Mouse (Mus musculus) mouse trophoblast stem cell (cell line): ENCODE measurements around the gene Gata3.

Experiments
- in situ Hi-C, 2 experiments: fragments of 300-500 bp; cut with MseI, MboI; formaldehyde crosslinking; loops; 2 replicates in 1 of 2; 3 replicates in 1 of 2; pipeline ENCODE4 v1.15.1; 2025

The Gata3 gene

DNA sequence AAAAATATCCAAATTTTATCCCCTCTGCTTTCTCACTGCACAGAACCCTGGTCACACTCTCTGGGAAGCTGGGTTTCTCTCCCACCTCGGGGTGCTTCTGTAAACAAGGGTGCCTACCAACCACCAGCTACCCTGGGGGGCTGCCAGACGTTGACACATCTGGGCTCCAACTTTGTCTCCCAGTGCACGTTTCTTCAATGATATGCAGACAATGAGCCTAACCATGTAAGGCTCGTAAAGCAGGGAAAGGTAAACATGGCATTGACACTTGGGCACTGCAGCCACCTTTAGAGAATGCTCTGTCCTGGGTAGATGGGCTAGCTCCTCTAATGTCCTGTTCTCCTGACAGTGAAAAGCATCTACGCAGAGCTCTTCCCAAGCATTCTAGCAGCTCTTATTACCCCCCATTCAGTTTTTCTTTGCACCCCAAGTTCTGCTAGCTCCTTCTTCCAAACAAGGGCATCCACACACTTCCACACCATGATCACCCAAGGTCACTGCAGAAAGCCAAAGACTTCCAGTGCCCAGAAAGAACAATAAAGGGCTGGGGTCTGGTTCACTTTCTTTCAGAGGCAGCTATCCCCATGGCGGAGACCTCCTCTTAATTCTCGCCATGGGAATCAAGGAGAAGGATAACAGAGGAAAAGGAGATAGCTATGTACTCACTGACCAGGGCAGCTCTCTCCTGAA is 2.8 kb downstream of the Gata3 start:
- in situ Hi-C loops = loop anchor here in 1 of 2 experiments (25.0 kb wide), 1 partner anchor 425 kb away; no protein-coding TSS in a partner anchor

DNA sequence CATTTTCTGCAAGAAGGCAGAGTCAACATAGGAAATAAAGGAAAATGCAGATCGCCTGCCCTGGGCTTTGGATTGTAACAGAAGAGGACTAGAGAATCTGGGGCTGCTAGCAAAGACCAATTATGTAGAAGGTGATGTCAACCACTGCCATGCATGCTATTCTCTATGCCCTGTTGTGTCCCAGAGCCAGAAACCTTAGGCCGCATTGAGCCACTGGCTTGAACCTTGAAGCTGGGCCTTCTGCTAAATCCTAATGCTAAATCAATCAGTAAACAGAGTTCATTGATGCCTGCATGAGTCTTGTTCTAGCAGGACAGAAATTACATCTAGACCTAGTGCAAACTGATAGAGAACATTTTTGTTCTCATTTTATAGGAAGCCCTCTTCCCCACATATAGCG is 3.8 kb downstream of the Gata3 start:
- in situ Hi-C loops = loop anchor here in 1 of 2 experiments (25.0 kb wide), 1 partner anchor 424 kb away; no protein-coding TSS in a partner anchor

DNA sequence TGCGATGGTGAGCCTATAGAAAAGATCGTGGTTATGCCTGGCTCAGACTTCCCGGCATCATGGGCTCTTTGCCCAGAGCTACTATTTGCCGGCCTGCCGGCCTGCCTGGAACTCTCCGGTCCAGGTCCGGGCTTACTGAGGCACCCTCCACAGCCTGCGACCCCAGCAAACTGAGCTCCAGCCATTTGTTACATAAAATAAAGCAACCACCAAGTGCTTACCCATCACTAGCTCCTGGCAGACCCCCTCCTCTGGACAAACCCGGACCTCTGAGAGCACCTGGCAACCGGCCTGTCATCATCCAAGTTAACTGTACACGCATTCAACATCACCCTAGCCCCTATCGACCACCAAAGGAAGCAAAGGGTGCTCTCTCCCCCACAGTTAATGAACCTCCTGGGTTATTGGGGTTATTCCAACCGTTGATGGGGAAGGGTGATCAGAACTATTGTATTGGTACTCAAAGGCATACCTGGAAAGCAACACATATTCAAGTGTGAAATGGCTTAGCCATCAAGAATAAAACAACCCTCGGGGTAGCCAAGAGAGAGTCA is 4.5 kb downstream of the Gata3 start:
- in situ Hi-C loops = loop anchor here in 1 of 2 experiments (25.0 kb wide), 1 partner anchor 423 kb away; no protein-coding TSS in a partner anchor

DNA sequence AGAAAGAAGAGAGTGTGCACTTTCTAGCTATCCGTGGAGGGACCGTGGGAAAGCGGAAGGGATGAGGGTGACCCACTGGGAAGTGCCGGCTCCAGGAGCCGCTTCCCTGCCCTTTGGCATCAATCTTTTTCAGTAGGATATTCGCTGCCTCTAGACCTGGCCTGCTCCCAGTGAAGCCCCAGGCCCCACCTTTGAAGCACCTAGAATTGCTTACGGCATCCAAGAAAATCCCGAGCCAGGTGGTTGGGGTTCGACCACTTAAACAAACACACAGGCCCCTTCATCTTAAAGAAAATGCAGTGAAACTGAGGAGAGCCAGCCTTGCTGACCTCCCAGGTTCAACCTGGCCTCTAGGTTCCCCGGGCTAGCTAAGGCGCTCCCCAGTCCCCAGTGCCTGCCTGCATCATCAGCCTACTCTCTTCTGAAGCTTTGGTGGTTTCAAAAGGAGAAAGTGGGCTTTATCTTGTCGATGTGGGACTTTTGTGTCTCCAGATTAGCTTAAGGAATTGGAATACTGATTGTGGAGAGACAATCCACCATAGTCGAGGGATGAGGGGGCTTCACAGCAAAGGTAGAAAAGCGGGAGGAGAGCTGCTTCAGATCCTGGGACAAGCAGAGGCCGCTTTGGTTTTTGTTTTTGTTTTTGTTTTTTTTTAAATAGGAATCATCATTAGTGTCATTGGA is 5.2 kb downstream of the Gata3 start:
- in situ Hi-C loops = loop anchor here in 1 of 2 experiments (25.0 kb wide), 1 partner anchor 422 kb away; no protein-coding TSS in a partner anchor

DNA sequence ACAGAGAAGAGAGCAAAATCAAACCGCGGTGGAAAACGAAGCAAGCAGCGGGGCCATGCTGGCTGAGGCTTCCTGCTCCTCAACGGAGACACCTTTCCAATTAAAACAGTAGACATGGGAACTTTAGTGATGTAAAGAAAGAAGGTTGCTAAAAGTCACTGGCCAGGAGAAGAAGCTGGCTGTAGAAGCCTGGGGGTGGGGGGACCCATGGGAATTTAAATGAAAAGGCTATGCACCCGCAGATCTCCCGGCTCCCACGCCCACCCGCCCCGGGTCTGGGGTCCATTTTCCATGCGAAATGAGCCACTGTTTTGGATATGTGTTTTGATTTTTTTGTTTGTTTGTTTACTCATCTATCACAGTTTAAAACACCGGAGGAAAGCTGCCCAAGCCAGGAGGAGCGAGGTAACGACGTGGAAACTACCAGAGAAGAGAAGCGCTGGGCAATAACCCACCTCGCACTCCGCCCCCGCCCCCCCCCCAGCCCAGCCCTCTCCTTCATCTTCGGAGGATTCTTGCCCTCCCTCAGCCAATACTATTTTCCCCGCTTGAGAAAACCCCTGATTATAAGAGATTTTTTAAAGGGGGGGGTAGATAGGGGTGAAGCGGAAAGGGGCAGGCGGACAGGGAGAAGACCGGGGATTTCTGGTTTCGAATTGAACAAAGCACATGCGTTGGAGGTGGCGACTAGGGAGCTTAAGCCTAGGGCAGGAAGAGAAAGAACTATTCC is 5.9 kb downstream of the Gata3 start:
- in situ Hi-C loops = loop anchor here in 1 of 2 experiments (25.0 kb wide), 1 partner anchor 422 kb away; no protein-coding TSS in a partner anchor

DNA sequence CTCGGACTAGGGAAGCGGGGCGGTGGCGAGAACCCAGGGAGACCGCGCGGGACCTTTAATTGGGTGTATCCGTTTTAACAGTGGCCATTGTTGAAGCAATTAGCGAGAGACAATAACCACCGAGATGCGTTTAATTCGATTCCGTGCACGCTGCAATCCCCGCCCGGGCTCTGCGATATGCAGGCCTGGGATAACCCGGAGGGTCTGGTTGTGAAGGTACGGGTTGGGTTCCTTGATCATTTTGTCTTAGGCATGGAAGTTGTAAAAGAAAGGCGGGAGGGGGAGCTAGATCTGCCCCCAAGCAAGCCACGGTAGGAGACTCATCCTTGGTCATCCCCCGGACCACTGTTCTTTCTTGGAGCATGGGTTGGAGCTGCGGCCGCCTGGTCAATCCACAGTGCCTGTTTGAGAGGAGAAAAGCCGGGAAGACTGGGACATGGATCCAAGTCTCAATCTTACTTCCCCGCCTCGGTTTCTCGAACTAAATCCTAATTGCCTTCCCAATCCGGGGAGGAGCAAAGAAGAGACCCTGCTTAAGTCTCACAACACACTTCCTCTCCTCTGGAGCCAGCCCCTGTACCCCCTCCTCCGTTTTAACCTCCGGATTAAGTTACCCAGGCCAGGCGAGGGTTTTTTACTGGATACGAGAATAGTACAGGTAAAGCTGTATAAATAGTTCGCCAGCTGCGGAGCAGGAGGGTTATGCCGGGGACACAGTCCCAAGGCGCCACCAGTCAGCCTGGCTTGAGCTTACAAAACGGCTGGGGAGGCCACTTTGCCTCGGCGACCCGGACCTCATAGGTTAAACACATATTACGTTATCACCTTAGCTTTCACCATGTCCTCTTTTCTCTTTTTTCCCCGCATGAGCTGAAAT is 6.7 kb downstream of the Gata3 start:
- in situ Hi-C loops = loop anchor here in 1 of 2 experiments (25.0 kb wide), 1 partner anchor 421 kb away; no protein-coding TSS in a partner anchor

DNA sequence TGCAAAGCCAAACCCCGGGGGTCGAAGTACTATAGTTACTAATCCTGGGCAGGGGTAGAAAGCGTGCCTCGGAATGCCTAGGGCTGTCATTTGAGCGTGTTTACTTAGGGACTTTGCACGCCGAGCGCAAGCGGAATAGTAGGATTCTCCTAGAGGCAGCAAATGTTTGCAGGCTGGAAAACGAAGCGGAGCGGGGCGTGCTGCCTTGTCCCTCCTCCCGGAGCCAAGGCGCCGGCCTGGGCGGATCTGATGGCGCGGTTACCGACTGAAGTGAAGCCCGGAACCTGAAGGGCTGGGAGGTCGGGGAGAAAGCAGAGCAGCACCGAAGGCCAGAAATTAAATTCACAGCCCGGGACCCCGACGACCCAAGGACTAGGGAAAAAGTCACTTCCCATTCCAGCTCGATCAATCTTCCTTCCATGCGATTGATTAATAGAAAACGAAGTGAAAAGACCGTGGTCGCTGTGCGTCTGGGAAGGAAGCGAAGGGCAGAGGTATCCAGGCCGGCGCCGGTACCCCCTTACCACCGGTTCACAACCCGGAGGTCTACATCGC is 7.4 kb downstream of the Gata3 start:
- in situ Hi-C loops = loop anchor here in 1 of 2 experiments (25.0 kb wide), 1 partner anchor 420 kb away; no protein-coding TSS in a partner anchor

DNA sequence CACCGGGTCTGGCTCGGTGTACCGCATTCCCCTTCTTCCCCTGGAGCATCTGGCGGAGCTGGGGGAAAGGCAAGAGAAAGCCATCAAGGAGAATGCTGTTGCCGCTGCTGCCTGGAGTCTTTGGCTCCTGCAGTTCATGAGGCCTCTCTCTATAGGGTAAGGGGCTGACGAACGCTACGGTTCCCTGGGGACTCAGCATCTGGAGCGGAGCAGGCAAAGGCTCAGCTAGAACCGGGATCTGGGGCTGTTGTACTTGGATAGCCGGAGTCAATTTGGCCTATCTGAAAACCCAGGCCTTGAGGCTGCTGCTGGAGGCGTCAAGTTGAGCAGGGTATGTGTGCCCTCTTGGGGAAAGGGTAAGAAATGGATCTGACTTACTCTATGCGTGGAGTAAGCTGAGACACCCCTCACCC is 8.2 kb downstream of the Gata3 start:
- in situ Hi-C loops = loop anchor here in 1 of 2 experiments (25.0 kb wide), 1 partner anchor 419 kb away; no protein-coding TSS in a partner anchor

DNA sequence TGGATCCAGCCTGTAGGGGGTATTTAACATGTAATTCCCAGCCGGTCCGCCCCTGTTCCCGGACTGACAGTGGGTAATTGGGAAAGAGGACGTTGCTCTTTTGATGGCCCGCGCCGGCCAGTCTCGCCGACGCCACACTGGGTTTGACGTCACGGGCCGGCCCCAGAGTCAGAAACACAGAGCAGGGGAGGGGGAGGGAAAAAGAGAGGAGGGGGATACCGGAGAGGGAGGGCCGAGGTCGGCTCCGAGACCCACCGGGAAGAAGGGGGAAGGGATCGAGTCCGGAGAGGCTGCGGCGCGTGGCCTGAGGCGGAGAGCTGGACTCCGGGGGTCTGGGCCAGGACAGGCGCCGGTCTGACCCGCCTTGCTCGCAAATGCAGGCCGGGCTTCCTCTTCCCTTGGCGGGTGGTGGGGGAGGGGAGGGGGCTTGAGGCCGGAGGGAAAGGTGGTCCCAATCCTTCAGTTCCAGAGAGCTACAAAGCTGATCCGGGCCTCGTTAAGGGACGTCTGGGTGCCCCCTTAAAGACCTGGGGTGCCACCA is 8.7 kb downstream of the Gata3 start, which contains the start of gene 4930412O13Rik:
Gene 4930412O13Rik (plus strand): TSS at position 202 of the 541 bp plus-strand sequence.
- in situ Hi-C loops = loop anchor here in 1 of 2 experiments (25.0 kb wide), 1 partner anchor 419 kb away; no protein-coding TSS in a partner anchor

DNA sequence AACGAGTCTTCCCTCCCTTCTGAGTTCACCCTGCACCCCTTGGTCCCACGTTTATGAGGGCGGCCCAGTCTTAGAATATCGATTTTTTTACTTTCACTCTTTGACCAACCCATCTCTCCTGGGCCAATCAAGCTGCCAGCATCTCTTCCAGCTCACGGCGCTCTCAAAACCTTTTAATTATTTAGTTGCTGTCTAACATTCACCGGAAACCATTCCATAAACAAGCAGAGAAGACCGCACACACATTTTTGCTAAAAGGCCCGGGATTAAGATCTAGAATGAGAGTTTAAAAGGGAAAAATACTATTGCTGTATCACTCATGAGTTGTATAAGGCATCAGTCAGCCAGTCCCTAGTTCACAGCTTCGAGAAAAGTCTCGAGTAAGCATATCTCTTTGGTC is 9.6 kb downstream of the Gata3 start:
- in situ Hi-C loops = loop anchor here in 1 of 2 experiments (25.0 kb wide), 1 partner anchor 418 kb away; no protein-coding TSS in a partner anchor

DNA sequence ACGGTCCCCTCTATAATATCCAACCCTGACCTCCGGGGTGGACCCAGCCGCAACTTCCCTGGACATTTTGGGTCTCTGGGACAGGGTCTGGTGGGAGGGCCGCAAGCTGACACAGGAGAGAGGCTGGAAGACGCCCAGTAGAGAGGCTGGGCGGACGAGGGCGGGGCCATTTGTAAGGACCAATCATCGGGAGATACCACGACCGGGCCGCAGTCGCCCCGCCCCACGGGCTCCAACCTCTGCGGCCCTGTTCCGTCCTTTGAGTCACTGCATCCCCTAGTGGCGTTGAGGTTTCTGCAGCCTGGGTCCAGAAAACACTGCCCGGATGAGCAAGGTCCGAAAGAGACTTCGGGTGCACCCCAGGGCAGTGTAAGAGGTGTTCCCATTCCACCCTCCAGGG is 10.3 kb downstream of the Gata3 start:
- in situ Hi-C loops = loop anchor here in 1 of 2 experiments (25.0 kb wide), 1 partner anchor 417 kb away; no protein-coding TSS in a partner anchor

DNA sequence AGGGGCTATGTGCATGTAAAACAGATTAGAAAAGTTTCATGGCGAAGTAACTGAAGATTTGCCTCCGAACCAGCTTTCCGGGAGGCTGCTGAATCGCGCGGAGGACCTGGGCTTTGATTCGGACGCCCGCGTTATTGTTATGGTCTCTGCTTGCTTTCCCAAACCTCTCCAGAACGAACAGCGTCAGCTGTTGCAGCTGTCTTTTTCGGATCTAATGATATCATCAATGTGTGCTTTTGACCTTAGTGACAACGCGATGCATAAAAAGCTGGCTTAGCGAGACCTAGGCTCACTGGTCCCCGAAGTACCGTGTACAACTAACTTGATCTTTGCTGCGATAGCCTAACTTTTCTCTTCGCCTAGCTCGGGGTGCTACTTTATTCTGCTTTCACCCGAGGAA is 10.7 kb downstream of the Gata3 start:
- in situ Hi-C loops = loop anchor here in 1 of 2 experiments (25.0 kb wide), 1 partner anchor 417 kb away; no protein-coding TSS in a partner anchor

DNA sequence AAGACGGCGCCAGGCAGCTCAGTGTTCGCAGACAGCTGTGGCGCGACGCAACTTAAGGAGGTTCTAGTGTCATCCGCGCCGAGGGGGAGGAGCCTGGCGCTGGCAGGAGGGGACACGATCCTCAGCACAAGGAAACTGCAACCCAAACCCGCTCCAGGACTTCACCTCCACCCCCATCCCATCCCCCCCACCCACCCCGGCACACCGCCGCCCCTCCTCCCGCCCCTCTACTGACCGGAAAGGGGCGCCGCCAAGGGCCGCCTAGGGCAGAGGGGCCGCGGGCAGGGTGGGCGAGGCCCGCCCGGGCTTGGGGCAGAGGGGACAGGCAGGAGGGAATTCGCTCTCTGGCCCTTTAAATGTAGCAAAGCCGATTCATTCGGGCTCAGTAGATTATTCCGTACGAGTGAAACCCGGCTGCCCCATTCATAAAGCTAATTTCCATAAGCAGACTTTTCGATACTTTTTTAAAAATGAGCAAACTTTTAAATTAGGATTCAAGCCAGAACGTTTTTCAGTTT is 11.2 kb downstream of the Gata3 start:
- in situ Hi-C loops = loop anchor here in 1 of 2 experiments (25.0 kb wide), 1 partner anchor 416 kb away; no protein-coding TSS in a partner anchor

DNA sequence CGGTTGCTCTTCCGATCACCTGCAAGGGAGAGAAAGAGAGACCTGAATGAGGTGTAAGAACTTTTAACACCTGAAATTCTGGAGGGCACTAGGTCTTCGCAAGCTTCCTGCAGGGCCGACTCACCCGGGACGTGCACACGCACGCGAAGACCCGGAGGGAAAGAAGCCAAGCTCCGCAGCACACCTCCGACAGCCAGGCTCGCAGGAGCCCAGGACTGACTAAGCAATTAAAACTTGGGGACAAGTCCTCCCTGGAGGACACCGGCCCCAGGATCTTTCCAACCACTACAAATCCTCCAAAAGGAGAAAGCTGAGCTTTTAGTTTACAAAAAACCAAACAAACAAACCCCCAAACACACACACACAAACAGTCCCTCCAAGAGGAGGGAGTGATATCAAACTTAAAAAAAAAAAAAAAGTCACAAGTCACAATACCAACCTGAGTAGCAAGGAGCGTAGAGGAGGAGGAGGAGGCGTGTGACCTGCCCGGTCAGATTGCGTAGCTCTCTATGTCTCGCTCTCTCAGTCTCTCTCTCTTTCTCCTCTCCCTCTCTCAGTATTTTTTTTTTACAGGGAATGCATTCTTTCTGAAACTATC is 11.8 kb downstream of the Gata3 start:
- in situ Hi-C loops = loop anchor here in 1 of 2 experiments (25.0 kb wide), 1 partner anchor 416 kb away; no protein-coding TSS in a partner anchor

DNA sequence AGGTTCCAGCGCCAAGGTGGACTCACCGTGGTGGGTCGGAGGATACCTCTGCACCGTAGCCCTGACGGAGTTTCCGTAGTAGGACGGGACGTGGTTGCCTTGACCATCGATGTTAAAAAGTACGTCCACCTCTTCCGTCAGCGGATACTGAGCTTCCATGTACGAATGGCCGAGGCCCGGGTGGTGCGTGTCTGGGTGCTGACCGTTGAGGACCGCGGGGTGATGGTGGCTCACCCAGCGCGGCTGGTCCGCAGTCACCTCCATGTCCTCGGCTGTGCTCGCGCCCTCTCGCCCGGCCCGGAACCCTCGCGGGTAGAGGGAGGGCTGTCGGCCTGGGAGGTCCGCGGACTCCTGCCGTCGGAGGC is 12.5 kb downstream of the Gata3 start:
- in situ Hi-C loops = loop anchor here in 1 of 2 experiments (25.0 kb wide), 1 partner anchor 415 kb away; no protein-coding TSS in a partner anchor

DNA sequence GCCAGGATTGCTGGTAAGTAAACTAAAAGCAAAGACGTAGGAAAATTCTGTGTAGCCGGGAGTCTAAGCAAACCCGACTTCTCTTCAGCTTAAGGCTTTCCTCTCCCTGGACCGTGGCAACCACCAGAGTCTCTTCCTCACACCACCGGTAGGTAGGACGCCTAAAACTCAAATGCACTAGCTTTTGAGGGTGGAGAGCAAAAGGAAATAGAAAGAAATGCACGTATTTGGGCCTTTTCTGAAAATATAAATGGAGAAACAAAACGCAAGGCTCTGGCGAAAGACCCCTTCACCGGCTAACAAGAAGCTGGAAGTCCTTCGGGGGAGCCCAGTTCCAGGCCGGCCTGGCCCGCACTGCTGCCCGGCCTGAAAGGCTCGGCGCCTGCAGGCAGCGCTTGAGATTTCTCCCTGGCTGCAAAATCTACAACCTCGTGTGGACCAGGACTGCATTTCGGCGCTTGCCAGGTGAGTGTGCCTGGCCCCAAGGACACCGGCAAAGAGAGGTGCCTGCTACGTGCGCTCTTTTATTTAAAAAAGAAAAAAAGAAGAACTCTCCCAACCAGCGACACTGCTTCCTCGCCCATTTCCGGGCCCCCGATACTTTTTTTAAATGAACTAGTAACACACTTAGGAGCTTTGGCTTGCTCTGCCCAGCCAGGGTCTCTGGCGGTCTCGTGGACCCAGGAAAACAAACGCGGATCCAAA is 13.1 kb downstream of the Gata3 start:
- in situ Hi-C loops = loop anchor here in 1 of 2 experiments (25.0 kb wide), 1 partner anchor 414 kb away; no protein-coding TSS in a partner anchor

DNA sequence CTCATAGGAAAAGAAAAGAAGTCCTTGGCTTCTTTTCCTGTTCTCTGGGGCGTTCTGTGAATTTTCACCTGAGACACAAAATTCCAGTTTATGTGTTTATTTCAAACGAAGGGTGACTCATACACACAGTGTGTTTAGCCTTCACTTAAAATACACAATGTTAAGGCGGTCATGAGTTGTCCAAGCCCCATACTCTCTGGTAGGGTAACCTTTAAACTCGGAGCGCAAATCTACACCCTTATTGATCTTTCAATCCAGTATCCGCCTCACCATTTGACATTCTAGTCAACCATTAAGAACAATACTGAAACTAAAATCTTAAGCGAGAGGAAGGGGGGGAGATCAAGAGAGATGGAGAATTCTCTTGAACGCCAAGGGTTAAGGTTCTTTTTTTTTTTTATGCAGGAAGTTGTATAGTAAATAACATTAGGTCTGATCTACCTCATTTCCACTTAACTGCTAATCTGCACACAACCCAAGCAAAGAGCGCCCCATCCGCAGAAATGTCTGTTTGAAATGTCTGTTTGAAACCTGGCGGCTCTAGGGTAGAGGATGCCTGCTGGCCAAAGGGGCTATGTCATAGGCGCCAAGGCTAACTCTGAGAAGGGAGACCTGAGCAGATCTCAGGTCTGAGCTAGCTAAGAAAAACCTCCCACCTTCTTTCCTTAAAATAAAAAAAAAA is 14.0 kb downstream of the Gata3 start:
- in situ Hi-C loops = loop anchor here in 1 of 2 experiments (25.0 kb wide), 1 partner anchor 414 kb away; no protein-coding TSS in a partner anchor
